Mouse (Mus musculus) hindbrain, postnatal 0 days (tissue): ENCODE measurements around the gene Gm19668. TPM values are rescaled to one million over a fixed set of nuclear protein-coding genes. Genes with fewer than 3 reads are reported as not detected.
A peak's percentile ranks its signal among the peaks of the same experiment; 100 is the strongest.
"Not testable (repeated sequence)": the region's sequence is repeated elsewhere in the genome, so short reads cannot be mapped to it uniquely, and the experiment has no call there.

ENCODE experiments used
- ATAC-seq: fragments of 200-750 bp; cut with Nextera tagmentation; 2 replicates; pipeline ENCODE4 v1.8.0; 2017; ENCODE audit warnings: mild to moderate bottlenecking, moderate TSS enrichment, moderate library complexity
- DNase-seq: peaks from one replicate; pipeline ENCODE4 v3.0.0-alpha.2; 2015; ENCODE audit warnings: low spot score
- H3K27ac ChIP-seq: fragments of 300-500 bp; sonication (generic); 2 replicates; pipeline ENCODE4 v1.5.1; 2014; ENCODE audit warnings: mild to moderate bottlenecking
- H3K27me3 ChIP-seq: fragments of 300-500 bp; sonication (generic); 2 replicates; pipeline ENCODE4 v1.6.1; 2014; ENCODE audit warnings: low read length, mixed read lengths; ENCODE audit not compliant: insufficient read depth
- H3K36me3 ChIP-seq: fragments of 300-500 bp; sonication (generic); 2 replicates; pipeline ENCODE4 v1.6.1; 2014; ENCODE audit warnings: low read length, mixed read lengths; ENCODE audit not compliant: insufficient read depth
- H3K4me1 ChIP-seq: fragments of 300-500 bp; sonication (generic); 2 replicates; pipeline ENCODE4 v1.6.1; 2014; ENCODE audit warnings: antibody characterized with exemption, low read length, mixed read lengths; ENCODE audit not compliant: insufficient read depth
- H3K4me2 ChIP-seq: fragments of 300-500 bp; sonication (generic); 2 replicates; pipeline ENCODE4 v1.6.1; 2014; ENCODE audit warnings: low read depth, mild to moderate bottlenecking, low read length, moderate library complexity, mixed read lengths
- H3K4me3 ChIP-seq: fragments of 300-500 bp; sonication (generic); 2 replicates; pipeline ENCODE4 v1.5.1; 2014; ENCODE audit warnings: low read length
- H3K9ac ChIP-seq: fragments of 300-500 bp; sonication (generic); replicated peaks from 2 replicates; pipeline ENCODE4 v1.6.1; 2014; ENCODE audit warnings: mild to moderate bottlenecking, low read length, moderate library complexity, mixed read lengths
- H3K9me3 ChIP-seq: fragments of 300-500 bp; sonication (generic); 2 replicates; pipeline ENCODE4 v1.6.1; 2016; ENCODE audit warnings: low read length, mixed read lengths
- CTCF ChIP-seq: IDR thresholded peaks from 2 replicates; pipeline ENCODE4 v1.5.1; 2016; ENCODE audit warnings: antibody characterized with exemption, control low read depth, low read depth
- WGBS: fragments of 180-500 bp; shearing (Covaris S2); extraction: QIAGEN DNeasy Blood & Tissue Kit; methylation state at CpG from one replicate; pipeline ENCODE4 v1.1.7; 2014; 5-methylcytosine and 5-hydroxymethylcytosine counted together
- polyA plus RNA-seq: library from polyadenylated mRNA; unstranded; fragments of >200 nt; fragmentation: Nextera tagmentation; extraction: Ambion mirVana; gene quantifications from 2 replicates; pipeline ENCODE4 v1.2.1, GENCODE M21; 2015
- total RNA-seq: library from RNA; depleted of rRNA; stranded (reverse); fragments of >200 nt; gene quantifications from 2 replicates; pipeline ENCODE4 v1.2.3, GENCODE M21; 2014

Gm19668 gene
- total and polyA plus RNA-seq, 2 experiments from 2014 or later: not detected

DNA sequence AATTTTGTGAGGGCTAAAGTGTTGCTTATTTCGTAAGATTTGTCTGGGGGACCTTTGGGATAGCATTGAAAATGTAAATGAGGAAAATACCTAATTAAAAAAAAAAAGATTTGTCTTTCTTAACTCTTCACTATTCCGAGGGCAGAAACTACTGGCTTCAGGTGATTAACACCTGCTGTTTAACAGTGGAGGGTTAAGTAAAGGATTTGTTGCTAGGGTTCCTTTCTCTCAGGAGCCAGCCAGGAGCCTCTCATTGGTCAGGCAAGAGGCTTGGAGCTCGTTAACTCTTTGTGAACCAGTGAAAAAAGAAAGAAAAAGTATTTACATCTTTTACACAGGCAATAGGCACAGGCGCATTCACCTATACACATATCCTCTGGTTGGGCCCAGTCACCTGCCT lies 20.3 kb upstream of the Gm19668 start:
- Histone ChIP-seq H3K36me3 (no peaks in the 10 kb centered on the region), H3K9ac (no peak overlapping the region), H3K4me3 (no peak overlapping the region), H3K9me3 (no peaks in the 10 kb centered on the region), H3K27me3 (no peaks in the 10 kb centered on the region), H3K4me2 (no peak overlapping the region), H3K4me1 (no peaks in the 10 kb centered on the region), H3K27ac (no peak overlapping the region)
- no peak for TF ChIP-seq CTCF
- ATAC-seq: no peak
- DNase-seq: no peak
- 47% methylated on average over 4 of the region's 4 CpGs for WGBS

- WGBS: 96% methylated on average over 4 of the region's 4 CpGs
- ATAC-seq: peak; percentile 52
These were observed 19.6 kb upstream of the Gm19668 start for GRCm38 (mm10) chr10:77818523-77818922.

GRCm38 (mm10) chr10:77815514-77815913 lies 16.6 kb upstream of the Gm19668 start:
- TF ChIP-seq CTCF: peak; percentile 72
- Histone ChIP-seq H3K36me3 (no peaks in the 10 kb centered on the region), H3K9me3 (no peaks in the 10 kb centered on the region), H3K4me3 (no peak overlapping the region), H3K4me2 (no peak overlapping the region), H3K4me1 (no peaks in the 10 kb centered on the region), H3K9ac (no peak overlapping the region), H3K27ac (no peak overlapping the region), H3K27me3 (no peaks in the 10 kb centered on the region)
- WGBS: 30% methylated on average over 5 of the region's 5 CpGs
- peak; percentile 48; the same call in 1 of the 2 replicates for ATAC-seq
- peak; percentile 51 for DNase-seq

More at GRCm38 (mm10) chr10:77818523-77818922, 19.6 kb upstream of the Gm19668 start:
- Histone ChIP-seq H3K4me2 (no peak overlapping the region), H3K4me3 (no peak overlapping the region), H3K27me3 (no peaks in the 10 kb centered on the region), H3K27ac (no peak overlapping the region), H3K36me3 (no peaks in the 10 kb centered on the region), H3K4me1 (no peaks in the 10 kb centered on the region), H3K9ac (no peak overlapping the region), H3K9me3 (no peaks in the 10 kb centered on the region)
- TF ChIP-seq CTCF: no peak
- DNase-seq: no peak

GRCm38 (mm10) chr10:77814382-77814781 lies 15.4 kb upstream of the Gm19668 start, which contains the start of gene Gm2696:
Gm2696 (plus strand) TSS chr10:77814682.
- H3K9ac ChIP-seq: no peak within 1 kb of the TSS
- WGBS: 44% methylated on average over 4 of the region's 4 CpGs
- H3K4me2 ChIP-seq: no peak within 1 kb of the TSS
- no peak for TF ChIP-seq CTCF
- H3K4me1 ChIP-seq: no peaks in the 10 kb centered on the region
- H3K27ac ChIP-seq: no peak within 1 kb of the TSS
- no peak for ATAC-seq
- no peaks in the 10 kb centered on the region for H3K9me3 ChIP-seq
- no peaks in the 10 kb centered on the region for H3K27me3 ChIP-seq
- no peaks in the 10 kb centered on the region for H3K36me3 ChIP-seq
- DNase-seq: no peak
- no peak within 1 kb of the TSS for H3K4me3 ChIP-seq

DNA sequence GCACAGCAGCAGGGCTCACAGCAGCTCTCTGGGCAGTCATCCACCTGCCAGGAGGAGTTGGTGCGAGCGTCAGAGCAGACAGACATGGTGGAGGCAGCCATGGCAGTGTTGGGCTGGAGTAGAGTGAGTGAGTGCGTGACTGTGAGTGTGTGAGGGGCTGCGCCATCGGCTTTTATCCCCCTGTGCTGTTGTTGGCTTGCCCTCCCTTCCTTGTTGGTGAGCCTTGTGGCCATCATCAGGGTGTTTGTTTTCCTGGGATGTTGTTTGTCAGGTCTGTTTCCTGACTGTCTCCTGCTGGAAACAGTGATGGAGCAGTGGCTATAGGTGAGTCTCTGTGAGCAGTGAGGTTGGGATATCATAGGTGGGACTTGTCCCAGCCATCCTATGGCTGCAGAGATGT lies 12.8 kb upstream of the Gm19668 start, which contains the start of gene Gm9507:
TSS of gene Gm9507 (minus strand) at position 101 of the 400 bp plus-strand sequence.
- Histone ChIP-seq H3K36me3 (no peaks in the 10 kb centered on the region), H3K9ac (no peak within 1 kb of the TSS), H3K4me3 (no peak within 1 kb of the TSS), H3K9me3 (no peaks in the 10 kb centered on the region), H3K27ac (no peak within 1 kb of the TSS), H3K27me3 (no peaks in the 10 kb centered on the region), H3K4me1 (no peaks in the 10 kb centered on the region), H3K4me2 (no peak within 1 kb of the TSS)
- no peak for DNase-seq
- TF ChIP-seq CTCF: no peak
- ATAC-seq: no peak
- 69% methylated on average over 5 of the region's 5 CpGs for WGBS

DNA sequence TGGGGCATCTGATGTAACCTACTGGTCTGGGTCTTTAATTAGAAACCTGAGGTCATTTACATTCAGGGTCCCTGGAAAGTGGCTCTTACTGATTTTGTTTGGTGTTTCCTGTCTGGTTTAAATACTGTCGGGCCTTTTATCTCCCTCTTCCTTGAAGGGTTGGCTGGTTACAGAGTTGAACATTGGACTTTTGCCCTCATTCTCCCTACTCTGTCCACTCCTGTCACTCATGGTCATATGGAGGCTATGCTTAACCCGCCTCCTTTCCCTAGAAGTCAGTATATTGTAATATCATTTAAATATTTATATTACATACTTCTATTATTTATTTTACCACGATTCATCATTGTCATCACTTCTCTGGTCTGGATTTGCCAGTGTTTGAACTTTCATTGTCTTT lies 5.2 kb upstream of the Gm19668 start:
- ATAC-seq: no peak
- no peak overlapping the region for H3K9ac ChIP-seq
- H3K27ac ChIP-seq: no peak overlapping the region
- no peak overlapping the region for H3K4me3 ChIP-seq
- no peaks in the 10 kb centered on the region for H3K27me3 ChIP-seq
- H3K4me2 ChIP-seq: no peak overlapping the region
- no peaks in the 10 kb centered on the region for H3K9me3 ChIP-seq
- no peaks in the 10 kb centered on the region for H3K4me1 ChIP-seq
- H3K36me3 ChIP-seq: no peaks in the 10 kb centered on the region
- no peak for DNase-seq
- TF ChIP-seq CTCF: no peak
- WGBS: 80% methylated on average over 3 of the region's 3 CpGs

GRCm38 (mm10) chr10:77798164-77798920 lies 591 bp downstream of the Gm19668 start:
- not testable (repeated sequence) for H3K9me3 ChIP-seq, H3K27ac ChIP-seq, H3K27me3 ChIP-seq, H3K36me3 ChIP-seq, H3K4me2 ChIP-seq, H3K4me3 ChIP-seq, ATAC-seq, H3K4me1 ChIP-seq, H3K9ac ChIP-seq, DNase-seq
- 43% methylated on average over 3 of the region's 3 CpGs for WGBS
